Mouse (Mus musculus): ENCODE results near the gene Arg2. TPM values are rescaled to one million over a fixed set of nuclear protein-coding genes. Genes with fewer than 3 reads are reported as not detected.
A peak's percentile ranks its signal among the peaks of the same experiment; 100 is the strongest.

The Arg2 gene
- polyA plus RNA-seq, 1 experiment from 2014 or later = 0.99 TPM

DNA sequence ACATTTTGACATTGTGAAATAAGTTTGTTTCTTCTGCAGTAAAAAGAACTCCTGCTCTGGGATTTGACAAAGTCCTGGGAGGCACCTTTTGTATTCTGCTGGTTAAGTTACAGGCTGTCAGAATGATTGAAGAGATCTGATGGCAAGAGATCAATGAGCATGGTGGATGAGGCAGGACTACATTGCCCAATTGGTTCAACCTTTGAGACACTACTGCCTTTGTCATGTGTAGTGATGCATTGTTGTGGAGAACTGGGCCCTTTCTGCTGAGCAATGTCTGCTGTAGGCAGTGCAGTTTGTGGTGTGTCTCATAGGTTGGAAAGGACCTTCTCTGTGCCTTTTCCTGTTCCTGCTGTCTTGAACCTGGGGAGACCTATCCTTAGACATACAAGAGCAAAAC, 10.8 kb downstream of the Arg2 start:
- H3K27ac ChIP-seq (replicated peaks; ENCODE audit: low read depth, low read length) = no peak overlapping the region
- ATAC-seq (ENCODE audit: insufficient number of reproducible peaks, low FRiP score, low TSS enrichment, low read depth) = no peak
- H3K4me3 ChIP-seq (ENCODE audit: low read depth, low read length) = no peak overlapping the region
- no peaks in the 10 kb centered on the region for H3K9me3 ChIP-seq (ENCODE audit: control insufficient read depth, low read length)
- no peak for DNase-seq (ENCODE audit: low spot score)
- H3K9ac ChIP-seq (ENCODE audit: low read length) = no peak overlapping the region
- H3K4me2 ChIP-seq (ENCODE audit: low read depth, severe bottlenecking) = no peak overlapping the region
- no peaks in the 10 kb centered on the region for H3K36me3 ChIP-seq (ENCODE audit: control insufficient read depth, insufficient read depth, low read length)
- no peaks in the 10 kb centered on the region for H3K4me1 ChIP-seq (ENCODE audit: control insufficient read depth, insufficient read depth, low read length)
- H3K27me3 ChIP-seq (ENCODE audit: control insufficient read depth, insufficient read depth, low read length) = no peaks in the 10 kb centered on the region

DNA sequence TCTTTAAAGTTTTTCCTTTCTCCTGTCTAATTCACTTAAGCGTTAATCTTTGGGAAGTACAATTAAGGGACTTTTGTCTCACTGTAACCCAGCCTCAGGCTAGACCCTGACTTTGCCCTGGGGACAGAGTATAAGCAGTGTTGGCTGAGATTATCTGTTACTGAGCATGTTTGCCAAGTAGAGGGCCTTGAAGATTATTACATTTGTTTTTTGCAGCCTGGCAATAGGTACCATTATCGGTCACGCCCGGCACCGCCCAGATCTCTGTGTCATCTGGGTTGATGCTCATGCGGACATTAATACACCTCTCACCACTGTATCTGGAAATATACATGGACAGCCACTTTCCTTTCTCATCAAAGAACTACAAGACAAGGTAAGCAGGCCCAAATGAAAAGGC, 19.1 kb downstream of the Arg2 start:
- ATAC-seq (ENCODE audit: insufficient number of reproducible peaks, low FRiP score, low TSS enrichment, low read depth) (no peak), DNase-seq (ENCODE audit: low spot score) (no peak)
- H3K4me2 ChIP-seq (ENCODE audit: low read depth, severe bottlenecking) = no peak overlapping the region
- no peaks in the 10 kb centered on the region for H3K4me1 ChIP-seq (ENCODE audit: control insufficient read depth, insufficient read depth, low read length)
- H3K4me3 ChIP-seq (ENCODE audit: low read depth, low read length) = no peak overlapping the region
- H3K9ac ChIP-seq (ENCODE audit: low read length) = no peak overlapping the region
- H3K27ac ChIP-seq (replicated peaks; ENCODE audit: low read depth, low read length) = no peak overlapping the region
- 95% methylated on average over 6 of the region's 6 CpGs for WGBS
- H3K36me3 ChIP-seq (ENCODE audit: control insufficient read depth, insufficient read depth, low read length) = no peaks in the 10 kb centered on the region
- H3K27me3 ChIP-seq (ENCODE audit: control insufficient read depth, insufficient read depth, low read length) = no peaks in the 10 kb centered on the region
- no peaks in the 10 kb centered on the region for H3K9me3 ChIP-seq (ENCODE audit: control insufficient read depth, low read length)

GRCm38 (mm10) chr12:79162876-79163275, 32.3 kb downstream of the Arg2 start:
- H3K4me3 ChIP-seq (ENCODE audit: low read depth, low read length) = no peak overlapping the region
- H3K27ac ChIP-seq (replicated peaks; ENCODE audit: low read depth, low read length) = no peak overlapping the region
- no peaks in the 10 kb centered on the region for H3K27me3 ChIP-seq (ENCODE audit: control insufficient read depth, insufficient read depth, low read length)
- H3K4me1 ChIP-seq (ENCODE audit: control insufficient read depth, insufficient read depth, low read length) = no peaks in the 10 kb centered on the region
- no peak for ATAC-seq (ENCODE audit: insufficient number of reproducible peaks, low FRiP score, low TSS enrichment, low read depth)
- no peak overlapping the region for H3K9ac ChIP-seq (ENCODE audit: low read length)
- no peak overlapping the region for H3K4me2 ChIP-seq (ENCODE audit: low read depth, severe bottlenecking)
- H3K9me3 ChIP-seq (ENCODE audit: control insufficient read depth, low read length) = no peaks in the 10 kb centered on the region
- no peak for DNase-seq (ENCODE audit: low spot score)
- peaks cover 13% of the 10 kb centered on the region; the same call in 1 of the 2 replicates for H3K36me3 ChIP-seq (ENCODE audit: control insufficient read depth, insufficient read depth, low read length)
- 91% methylated on average over 3 of the region's 3 CpGs for WGBS

- H3K27ac ChIP-seq (replicated peaks; ENCODE audit: low read depth, low read length) = no peak overlapping the region
- H3K4me1 ChIP-seq (ENCODE audit: control insufficient read depth, insufficient read depth, low read length) = peaks cover 5% of the 10 kb centered on the region
- no peaks in the 10 kb centered on the region for H3K27me3 ChIP-seq (ENCODE audit: control insufficient read depth, insufficient read depth, low read length)
- DNase-seq (ENCODE audit: low spot score) (no peak), ATAC-seq (ENCODE audit: insufficient number of reproducible peaks, low FRiP score, low TSS enrichment, low read depth) (no peak)
- no peak overlapping the region for H3K4me2 ChIP-seq (ENCODE audit: low read depth, severe bottlenecking)
- no peak overlapping the region for H3K9ac ChIP-seq (ENCODE audit: low read length)
- 0 out of 2 replicates have a peak, but pooled peaks cover 2% of the 10 kb centered on the region for H3K36me3 ChIP-seq (ENCODE audit: control insufficient read depth, insufficient read depth, low read length)
- H3K4me3 ChIP-seq (ENCODE audit: low read depth, low read length) = no peak overlapping the region
- H3K9me3 ChIP-seq (ENCODE audit: control insufficient read depth, low read length) = no peaks in the 10 kb centered on the region
These were observed 38.6 kb downstream of the Arg2 start for GRCm38 (mm10) chr12:79169173-79169572.

DNA sequence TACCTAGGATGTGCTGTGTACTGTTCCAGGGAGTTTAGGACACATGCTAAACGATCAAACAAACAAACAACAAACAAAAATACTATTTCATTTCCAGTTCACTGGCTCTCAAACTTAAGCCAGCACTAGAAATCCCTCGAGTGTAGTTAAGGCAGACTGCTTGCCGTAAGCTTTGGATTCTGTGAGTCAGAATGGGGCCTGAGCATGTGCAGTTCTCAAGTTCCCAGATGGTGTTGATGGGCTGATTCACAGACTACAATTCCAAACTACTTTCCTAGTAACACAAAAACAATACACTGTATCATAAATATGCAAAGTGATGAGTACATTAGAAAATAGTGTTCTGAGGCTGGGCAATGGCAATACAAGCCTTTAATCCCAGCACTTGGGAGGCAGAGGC, 39.8 kb downstream of the Arg2 start:
- DNase-seq (ENCODE audit: low spot score) (no peak), ATAC-seq (ENCODE audit: insufficient number of reproducible peaks, low FRiP score, low TSS enrichment, low read depth) (no peak)
- 73% methylated on average over 3 of the region's 3 CpGs for WGBS
- Histone ChIP-seq H3K36me3 (ENCODE audit: control insufficient read depth, insufficient read depth, low read length) (peaks cover 5% of the 10 kb centered on the region; the same call in 1 of the 2 replicates), H3K4me2 (ENCODE audit: low read depth, severe bottlenecking) (no peak overlapping the region), H3K9ac (ENCODE audit: low read length) (no peak overlapping the region), H3K9me3 (ENCODE audit: control insufficient read depth, low read length) (no peaks in the 10 kb centered on the region), H3K27ac (replicated peaks; ENCODE audit: low read depth, low read length) (no peak overlapping the region), H3K27me3 (ENCODE audit: control insufficient read depth, insufficient read depth, low read length) (no peaks in the 10 kb centered on the region), H3K4me3 (ENCODE audit: low read depth, low read length) (no peak overlapping the region), H3K4me1 (ENCODE audit: control insufficient read depth, insufficient read depth, low read length) (peaks cover 5% of the 10 kb centered on the region)

- Histone ChIP-seq H3K4me1 (ENCODE audit: control insufficient read depth, insufficient read depth, low read length) (peaks cover 5% of the 10 kb centered on the region), H3K36me3 (ENCODE audit: control insufficient read depth, insufficient read depth, low read length) (peaks cover 5% of the 10 kb centered on the region; the same call in 1 of the 2 replicates), H3K27me3 (ENCODE audit: control insufficient read depth, insufficient read depth, low read length) (no peaks in the 10 kb centered on the region), H3K9ac (ENCODE audit: low read length) (peak overlapping the region; percentile 88), H3K4me2 (ENCODE audit: low read depth, severe bottlenecking) (peak overlapping the region; percentile 45), H3K27ac (replicated peaks; ENCODE audit: low read depth, low read length) (no peak overlapping the region; the same call in 1 of the 2 replicates), H3K9me3 (ENCODE audit: control insufficient read depth, low read length) (no peaks in the 10 kb centered on the region), H3K4me3 (ENCODE audit: low read depth, low read length) (peak overlapping the region; percentile 76)
- DNase-seq (ENCODE audit: low spot score) (no peak), ATAC-seq (ENCODE audit: insufficient number of reproducible peaks, low FRiP score, low TSS enrichment, low read depth) (no peak)
- WGBS = 36% methylated on average over 12 of the region's 12 CpGs
These were observed 40.9 kb downstream of the Arg2 start for GRCm38 (mm10) chr12:79171269-79171995.

- under 1% methylated on average over 69 of the region's 73 CpGs for WGBS
- Histone ChIP-seq H3K4me1 (ENCODE audit: control insufficient read depth, insufficient read depth, low read length) (peaks cover 5% of the 10 kb centered on the region), H3K27ac (replicated peaks; ENCODE audit: low read depth, low read length) (peak within 1 kb of the TSS; percentile 85), H3K27me3 (ENCODE audit: control insufficient read depth, insufficient read depth, low read length) (no peaks in the 10 kb centered on the region), H3K9me3 (ENCODE audit: control insufficient read depth, low read length) (no peaks in the 10 kb centered on the region), H3K4me3 (ENCODE audit: low read depth, low read length) (peak within 1 kb of the TSS; percentile 76), H3K9ac (ENCODE audit: low read length) (peak within 1 kb of the TSS; percentile 88), H3K36me3 (ENCODE audit: control insufficient read depth, insufficient read depth, low read length) (peaks cover 5% of the 10 kb centered on the region; the same call in 1 of the 2 replicates), H3K4me2 (ENCODE audit: low read depth, severe bottlenecking) (peak within 1 kb of the TSS; percentile 45)
- ATAC-seq (ENCODE audit: insufficient number of reproducible peaks, low FRiP score, low TSS enrichment, low read depth) (peak; percentile 96), DNase-seq (ENCODE audit: low spot score) (peak; percentile 89)
These were observed 41.7 kb downstream of the Arg2 start, which contains the start of gene Vti1b for GRCm38 (mm10) chr12:79172019-79172941. Gene Vti1b, minus strand, starts transcription at chr12:79172667.

GRCm38 (mm10) chr12:79173721-79174120, 43.1 kb downstream of the Arg2 start:
- Histone ChIP-seq H3K27me3 (ENCODE audit: control insufficient read depth, insufficient read depth, low read length) (no peaks in the 10 kb centered on the region), H3K9me3 (ENCODE audit: control insufficient read depth, low read length) (no peaks in the 10 kb centered on the region), H3K4me2 (ENCODE audit: low read depth, severe bottlenecking) (no peak overlapping the region), H3K27ac (replicated peaks; ENCODE audit: low read depth, low read length) (no peak overlapping the region), H3K4me1 (ENCODE audit: control insufficient read depth, insufficient read depth, low read length) (peaks cover 5% of the 10 kb centered on the region), H3K4me3 (ENCODE audit: low read depth, low read length) (no peak overlapping the region), H3K36me3 (ENCODE audit: control insufficient read depth, insufficient read depth, low read length) (peaks cover 5% of the 10 kb centered on the region; the same call in 1 of the 2 replicates), H3K9ac (ENCODE audit: low read length) (no peak overlapping the region)
- 88% methylated on average over 5 of the region's 5 CpGs for WGBS
- no peak for ATAC-seq (ENCODE audit: insufficient number of reproducible peaks, low FRiP score, low TSS enrichment, low read depth)
- no peak for DNase-seq (ENCODE audit: low spot score)

Data from limb, embryonic 11.5 days (tissue).